Mouse (Mus musculus) spleen, postnatal 10 days (tissue): ENCODE results near the gene Nfyb.

ENCODE experiments used
- DNase-seq, 2 experiments: peaks; one replicate each; pipeline ENCODE4 v3.0.0; 2021 to 2022; ENCODE audit warnings: low spot score in 2 of 2

Gene Nfyb

DNA sequence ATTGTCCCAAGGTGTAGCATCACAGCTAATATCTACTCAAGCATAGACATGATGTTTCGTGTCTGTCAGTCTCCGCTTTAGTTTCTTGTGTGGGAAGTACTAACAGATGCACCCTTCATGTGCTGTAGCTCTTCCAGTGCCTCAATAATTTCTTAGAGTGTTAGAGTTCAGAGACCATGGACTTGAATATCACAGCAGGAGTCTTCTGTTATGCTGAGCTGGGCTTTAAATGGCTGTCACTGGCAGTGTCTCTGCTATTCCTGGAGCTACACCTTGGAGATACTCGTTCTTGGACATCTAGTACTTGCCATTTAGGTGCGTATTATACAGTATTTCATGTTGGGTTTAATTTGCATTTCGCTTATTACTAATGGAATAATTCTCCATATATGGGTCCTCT is 18.6 kb downstream of the Nfyb start:
- DNase-seq = no peak

DNA sequence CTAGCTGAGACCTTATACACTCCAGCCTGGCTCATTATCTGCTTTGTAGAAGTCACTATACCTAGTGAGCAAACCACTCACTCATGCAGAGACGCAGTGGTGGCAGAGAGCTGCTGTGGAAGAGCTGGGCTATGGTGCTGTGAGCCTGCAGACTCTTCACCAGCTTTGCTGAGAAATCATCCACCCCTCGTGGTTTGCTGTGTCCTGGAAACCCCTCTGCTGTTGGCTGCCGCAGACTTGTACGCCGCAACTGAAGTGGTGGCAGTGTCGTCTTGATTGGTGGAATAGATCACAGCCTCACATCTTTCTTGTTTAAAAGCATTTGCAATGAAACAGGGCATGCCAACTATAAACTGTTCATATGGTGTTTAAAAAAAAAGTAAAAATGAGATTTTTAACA is 19.6 kb downstream of the Nfyb start:
- no peak for DNase-seq

GRCm38 (mm10) chr10:82742578-82742977 is 21.4 kb downstream of the Nfyb start:
- DNase-seq = no peak

- DNase-seq = no peak
Observed at GRCm38 (mm10) chr10:82741876-82742275, 22.1 kb downstream of the Nfyb start.

DNA sequence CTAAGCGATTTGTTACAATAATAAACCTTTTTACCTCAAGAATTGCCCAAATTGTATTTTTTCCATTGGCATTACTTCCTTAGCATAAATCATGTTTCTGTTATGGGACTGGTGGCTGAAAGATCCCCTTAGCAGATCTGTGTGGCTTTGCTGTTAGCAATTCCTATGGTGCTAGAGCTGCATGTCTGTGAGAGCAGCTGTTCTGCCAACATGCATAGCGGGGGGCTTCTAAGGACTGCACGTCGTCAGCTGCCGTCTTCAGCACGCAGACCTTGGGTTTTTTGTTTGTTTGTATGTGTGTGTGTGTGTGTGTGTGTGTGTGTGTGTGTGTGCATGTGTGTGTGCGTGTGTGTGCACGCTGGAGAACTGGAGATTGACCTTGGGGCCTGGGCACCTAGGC is 22.6 kb downstream of the Nfyb start:
- no peak for DNase-seq

GRCm38 (mm10) chr10:82699296-82699941 is 64.5 kb downstream of the Nfyb start:
- peak in 1 of 2 experiments; percentile 56 for DNase-seq

GRCm38 (mm10) chr10:82698712-82699261 is 65.2 kb downstream of the Nfyb start:
- DNase-seq = peak; percentile 85 to 94
